Mouse (Mus musculus) CH12F3 (cell line): ENCODE results near the gene Polm.

ENCODE experiments used
- in situ Hi-C: fragments of 300-500 bp; cut with MboI; formaldehyde crosslinking; loops from 2 replicates; pipeline ENCODE4 v1.14.3; 2020; ENCODE audit warnings: low sequenced_read_pairs

The Polm gene

DNA sequence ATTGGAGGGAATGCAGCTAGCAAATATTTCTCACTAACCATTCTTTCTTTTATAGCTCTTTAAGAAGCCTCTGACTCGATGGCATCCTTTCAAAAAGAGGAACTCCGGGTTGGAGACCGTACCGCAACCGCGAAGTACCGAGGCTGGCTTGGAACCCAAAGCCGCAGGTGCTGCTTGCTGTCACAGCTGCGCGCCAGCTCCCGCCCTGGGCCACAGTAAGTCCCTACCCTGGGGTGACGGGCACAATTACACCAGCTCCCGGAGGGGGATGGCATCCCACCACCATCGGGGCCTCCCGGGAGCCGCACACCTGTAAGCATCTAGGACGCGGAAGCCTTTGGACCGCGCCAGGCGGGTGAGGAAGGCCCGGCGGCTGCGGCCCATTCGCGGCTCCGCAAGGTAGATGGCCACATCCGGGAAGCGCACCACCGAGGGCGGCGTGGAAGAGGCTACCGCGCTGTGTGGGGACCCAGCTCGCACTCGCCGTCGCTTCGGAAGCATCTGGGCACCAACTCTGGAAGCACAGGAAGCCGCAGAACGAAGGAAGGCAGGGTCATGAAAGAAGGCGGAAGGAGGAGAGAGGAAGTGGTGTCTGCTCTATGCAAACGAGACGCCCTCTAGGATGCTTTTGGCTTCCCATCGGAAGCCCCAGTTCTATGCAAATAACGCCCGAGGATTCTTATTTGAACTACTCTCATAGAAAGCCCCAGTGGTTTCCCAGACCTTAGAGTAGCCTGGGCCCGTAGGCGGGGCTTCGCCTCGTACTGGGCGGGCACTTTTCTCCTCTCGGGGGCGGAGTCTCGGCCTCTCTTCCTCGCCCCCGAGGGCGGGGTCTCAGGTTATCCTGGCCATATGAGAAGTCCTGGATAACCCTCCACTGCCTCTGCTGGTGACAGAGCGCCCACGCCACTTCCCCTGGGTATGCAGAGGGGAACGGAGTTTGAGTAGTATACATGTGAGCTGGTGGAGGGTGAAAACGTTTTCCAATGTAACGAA is at the start of gene Polm:
Gene Polm (minus strand): TSS at position 766 of the 996 bp plus-strand sequence.
- in situ Hi-C loops = no loop called here

- in situ Hi-C loops = no loop called here
Measured at GRCm38 (mm10) chr11:5887250-5887649, 49.4 kb upstream of the Polm start.

DNA sequence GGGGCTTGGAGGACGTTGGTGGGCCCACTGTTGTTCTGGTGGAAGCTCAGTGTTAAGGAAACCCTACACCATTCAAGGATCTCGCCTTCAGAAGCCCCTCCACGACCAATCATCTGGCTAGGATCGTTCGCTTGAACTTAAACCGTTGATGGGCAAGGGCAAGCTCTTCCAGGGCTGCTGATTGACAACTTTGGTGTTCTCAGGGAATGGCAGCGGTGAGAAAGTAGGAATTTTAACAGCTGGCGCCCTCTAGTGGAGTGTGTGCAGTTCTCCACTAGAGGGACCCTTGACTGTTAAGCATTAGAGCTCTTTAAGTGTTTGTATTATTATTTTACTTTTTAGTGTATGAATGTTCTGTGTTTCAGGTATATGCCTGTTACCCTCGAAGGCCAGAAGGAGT is 48.4 kb upstream of the Polm start:
- in situ Hi-C loops = no loop called here

DNA sequence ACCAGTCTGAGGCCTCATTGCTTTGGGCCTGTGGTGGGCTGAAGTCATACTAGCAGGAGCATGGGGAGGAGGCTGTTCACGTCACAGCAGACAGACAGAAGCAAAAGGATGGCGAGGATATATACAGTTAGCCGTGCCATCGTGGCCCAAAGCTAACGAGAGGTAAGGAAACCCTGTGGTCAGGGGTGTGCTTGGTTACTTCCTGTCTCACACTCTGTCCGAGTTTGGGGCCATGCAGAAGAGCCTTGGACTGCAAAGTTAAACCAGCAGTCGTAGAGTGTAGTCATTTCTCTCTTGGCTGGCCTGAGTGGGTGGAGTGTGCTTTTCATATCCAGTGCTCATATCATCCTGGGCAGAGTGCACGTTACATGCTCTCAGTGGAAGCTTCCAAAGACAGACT is 44.7 kb upstream of the Polm start:
- in situ Hi-C loops = no loop called here

- in situ Hi-C loops = no loop called here
Measured at GRCm38 (mm10) chr11:5879905-5880304, 42.1 kb upstream of the Polm start.

- in situ Hi-C loops = no loop called here
Measured at GRCm38 (mm10) chr11:5878661-5879060, 40.8 kb upstream of the Polm start.

- in situ Hi-C loops = no loop called here
Measured at GRCm38 (mm10) chr11:5877921-5878526, 40.2 kb upstream of the Polm start, which contains the start of gene Pold2. TSS of gene Pold2 (minus strand) at chr11:5878292.

- in situ Hi-C loops = no loop called here
Measured at GRCm38 (mm10) chr11:5877421-5877820, 39.6 kb upstream of the Polm start.

DNA sequence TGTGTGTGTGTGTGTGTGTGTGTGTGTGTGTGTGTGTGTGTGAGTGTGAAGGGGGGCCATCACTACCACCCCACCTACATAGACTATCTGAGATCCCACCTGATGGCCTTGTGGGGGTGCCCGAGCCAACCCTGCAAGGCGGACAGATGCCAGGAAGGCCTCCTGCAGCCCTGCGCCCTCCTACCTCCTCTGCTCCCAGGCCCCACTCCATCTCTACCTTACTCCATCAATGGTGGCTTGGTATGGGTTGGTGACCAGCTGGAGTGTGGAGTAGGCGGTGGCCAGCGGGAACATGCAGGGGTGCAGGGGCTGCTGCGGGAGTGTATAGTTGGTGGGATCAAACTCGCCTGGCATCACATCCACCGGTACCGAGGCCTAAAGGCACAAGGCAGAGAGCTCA is 35.4 kb upstream of the Polm start:
- in situ Hi-C loops = no loop called here

DNA sequence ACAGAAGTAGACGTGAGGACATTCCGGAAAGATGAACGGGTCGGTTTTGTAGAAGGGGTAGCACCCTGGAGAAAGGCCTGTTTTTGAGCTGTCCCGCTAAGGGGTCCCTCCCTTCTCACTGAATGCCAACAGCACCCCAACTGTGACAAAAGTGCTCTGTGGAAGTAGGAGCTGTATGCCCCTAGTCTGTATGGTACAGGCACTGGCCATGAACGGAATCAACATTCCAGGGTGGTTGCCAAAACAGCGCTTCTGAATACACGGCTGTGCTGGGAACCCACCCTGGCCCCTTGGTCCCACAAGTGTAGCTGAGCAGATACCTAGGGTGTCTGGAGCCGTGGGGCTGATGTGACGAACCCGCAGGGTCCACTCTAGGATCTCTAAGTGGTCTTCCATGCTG is 34.9 kb upstream of the Polm start:
- in situ Hi-C loops = no loop called here

GRCm38 (mm10) chr11:5870069-5870468 is 32.3 kb upstream of the Polm start:
- in situ Hi-C loops = no loop called here

DNA sequence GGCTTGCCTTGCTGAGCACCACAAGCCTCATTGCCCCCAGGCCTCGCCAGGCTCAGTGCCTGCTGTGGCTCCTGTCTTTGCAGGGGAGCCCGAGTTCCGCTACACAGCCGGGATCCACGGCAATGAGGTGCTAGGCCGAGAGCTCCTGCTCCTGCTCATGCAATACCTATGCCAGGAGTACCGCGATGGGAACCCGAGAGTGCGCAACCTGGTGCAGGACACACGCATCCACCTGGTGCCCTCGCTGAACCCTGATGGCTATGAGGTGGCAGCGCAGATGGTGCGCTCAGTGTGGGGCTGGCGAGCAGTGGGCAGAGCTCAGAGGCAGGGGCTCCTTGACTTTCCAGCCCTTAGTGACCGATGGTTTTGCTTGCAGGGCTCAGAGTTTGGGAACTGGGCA is 31.5 kb upstream of the Polm start:
- in situ Hi-C loops = no loop called here

GRCm38 (mm10) chr11:5868324-5868723 is 30.5 kb upstream of the Polm start:
- in situ Hi-C loops = no loop called here

- in situ Hi-C loops = no loop called here
Measured at GRCm38 (mm10) chr11:5867196-5867595, 29.4 kb upstream of the Polm start.

DNA sequence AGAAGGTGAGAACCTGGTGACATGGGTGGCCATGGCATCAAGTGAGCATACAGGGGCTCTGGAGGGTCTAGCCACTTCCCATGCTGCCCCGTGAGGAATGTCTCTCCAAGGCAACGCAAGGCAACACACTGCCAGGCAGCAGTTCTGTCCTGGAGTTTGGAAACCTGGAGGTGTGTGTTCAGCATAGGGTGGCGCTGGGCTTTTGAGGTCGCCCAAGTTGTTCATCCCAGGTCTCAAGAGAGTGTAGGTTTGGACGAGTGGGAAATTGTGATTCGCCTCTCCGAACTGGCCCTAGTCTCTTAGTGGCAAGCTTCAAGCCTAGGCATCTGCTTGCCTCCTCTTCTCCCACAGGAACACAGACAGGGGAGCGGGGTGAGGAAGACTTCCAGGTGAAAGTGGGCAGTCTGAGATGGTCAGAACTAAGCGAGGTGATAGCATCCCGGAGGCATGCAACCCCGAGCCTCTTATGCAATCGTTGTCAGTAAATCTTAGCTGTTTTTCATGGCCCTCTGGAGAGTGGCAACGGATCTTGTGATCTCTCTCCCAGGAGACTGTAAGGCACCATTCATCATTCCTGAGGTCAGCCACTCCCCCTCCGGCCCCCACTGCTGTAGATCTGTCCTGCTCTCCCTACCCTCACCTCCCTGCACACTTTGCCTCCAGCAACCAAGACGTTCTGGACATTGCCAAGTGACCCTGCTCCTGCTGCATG is 24.7 kb upstream of the Polm start:
- in situ Hi-C loops = no loop called here

DNA sequence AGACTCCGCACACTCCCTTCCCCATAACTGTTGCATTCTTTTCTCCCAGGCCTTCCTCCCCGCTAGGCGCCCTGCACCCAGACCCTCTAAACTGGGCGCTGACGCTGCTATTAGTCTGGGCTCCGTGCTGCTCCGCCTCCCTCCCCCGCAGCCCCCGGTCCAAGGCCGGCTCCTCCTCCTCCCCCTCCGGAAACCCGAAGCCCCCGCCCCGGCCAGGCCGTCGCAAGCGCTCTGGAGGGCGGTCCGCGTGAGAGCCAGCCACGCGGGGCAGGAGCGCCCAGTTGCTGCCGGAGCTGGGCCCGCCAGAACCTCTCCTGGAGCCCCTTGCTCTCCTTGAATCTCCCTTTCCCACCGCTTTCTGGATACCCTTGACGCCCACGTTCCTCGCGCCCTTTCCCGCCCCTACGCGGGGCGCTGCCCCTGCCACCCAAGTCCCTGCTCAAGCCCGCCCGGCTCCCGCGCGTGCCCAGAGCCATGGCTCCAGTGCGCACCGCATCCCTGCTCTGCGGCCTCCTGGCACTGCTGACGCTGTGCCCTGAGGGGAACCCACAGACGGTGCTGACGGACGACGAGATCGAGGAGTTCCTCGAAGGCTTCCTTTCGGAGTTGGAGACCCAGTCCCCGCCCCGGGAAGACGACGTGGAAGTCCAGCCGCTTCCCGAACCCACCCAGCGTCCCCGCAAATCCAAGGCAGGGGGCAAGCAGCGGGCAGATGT is 24.0 kb upstream of the Polm start, which contains the start of gene Aebp1:
Gene Aebp1 (plus strand): TSS at position 270 of the 716 bp plus-strand sequence.
- in situ Hi-C loops = no loop called here

- in situ Hi-C loops = no loop called here
Measured at GRCm38 (mm10) chr11:5860639-5861038, 22.8 kb upstream of the Polm start.

DNA sequence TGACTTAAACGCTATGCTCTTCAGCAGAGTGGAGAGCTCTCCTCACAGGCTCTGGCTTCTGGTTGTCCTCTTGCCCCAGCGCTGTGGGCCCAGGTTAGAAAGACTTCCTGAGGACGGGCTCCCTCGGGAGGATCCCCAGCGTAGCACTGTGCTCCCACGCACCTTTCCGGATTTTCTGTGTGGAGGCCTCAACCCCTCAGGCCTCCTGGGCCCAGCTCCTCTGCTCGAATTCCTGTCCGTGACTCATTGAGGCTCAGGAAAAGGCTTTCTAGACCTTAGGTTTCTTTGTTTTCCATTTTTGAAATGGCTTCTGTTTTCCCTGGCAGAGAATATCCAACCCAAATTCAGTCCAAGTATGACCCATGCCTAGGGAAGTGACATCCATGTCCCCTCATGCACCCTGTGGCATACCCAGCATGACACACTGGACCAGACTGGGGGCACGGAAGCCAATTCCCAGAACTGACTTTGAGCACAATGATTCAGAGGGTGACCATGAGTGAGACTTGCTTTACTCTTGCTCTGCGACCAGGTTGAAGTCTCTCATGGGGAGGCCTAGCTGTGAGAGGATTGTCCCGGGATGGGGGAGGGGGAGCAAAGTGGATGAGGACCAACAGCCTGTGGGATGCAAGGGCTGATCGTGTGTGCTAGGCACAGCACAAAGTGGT is 22.2 kb upstream of the Polm start:
- in situ Hi-C loops = no loop called here

DNA sequence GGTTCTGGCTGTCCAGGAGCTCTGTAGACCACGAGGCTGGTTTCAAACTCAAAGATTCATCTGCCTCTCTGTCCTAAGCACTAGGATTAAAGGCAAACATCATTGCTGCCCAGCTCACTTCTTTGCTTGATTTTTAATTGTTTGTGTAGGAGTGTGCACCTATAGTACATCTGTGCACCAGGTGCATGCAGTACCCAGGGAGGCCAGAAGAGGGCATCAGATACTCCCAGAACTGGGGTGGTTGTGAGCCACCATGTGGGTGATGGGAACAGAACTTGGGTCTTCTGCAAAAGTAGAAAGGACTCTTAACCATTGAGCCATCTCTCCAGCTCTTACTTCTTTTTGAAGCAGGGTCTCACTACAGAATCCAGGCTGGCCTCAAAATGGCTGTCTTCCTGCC is 20.9 kb upstream of the Polm start:
- in situ Hi-C loops = no loop called here

DNA sequence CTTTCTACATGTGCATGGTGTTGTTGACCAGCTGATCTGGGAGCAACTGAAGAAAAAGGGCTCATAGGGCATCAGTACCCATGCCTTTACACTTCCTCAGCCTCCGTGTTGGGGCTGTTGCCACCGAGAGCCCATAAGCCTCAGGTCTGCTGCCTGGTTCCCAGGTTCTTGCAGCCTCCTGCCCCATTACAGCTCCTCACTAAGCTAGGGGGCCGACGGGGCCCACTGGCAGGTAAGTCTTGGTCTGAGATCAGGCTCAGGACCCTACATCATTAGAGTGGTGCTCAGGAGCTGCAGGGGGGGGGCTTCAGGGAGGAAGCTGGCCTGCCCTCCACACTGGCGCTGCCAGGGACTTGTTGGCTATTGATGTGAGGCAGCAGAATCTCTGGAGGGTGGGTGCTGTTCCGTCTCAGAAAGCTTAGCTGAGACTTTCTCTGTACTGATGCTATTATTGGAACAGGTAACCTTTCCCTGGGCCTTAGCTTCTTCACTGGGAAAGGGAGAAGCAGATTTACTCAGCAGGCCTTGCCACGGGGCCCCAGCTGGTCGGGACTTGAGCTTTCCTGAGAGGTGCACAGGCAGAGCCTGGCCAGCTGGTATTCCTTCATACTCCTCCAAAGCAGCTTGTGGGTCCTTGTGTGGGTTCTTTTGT is 18.8 kb upstream of the Polm start:
- in situ Hi-C loops = no loop called here
